Mouse (Mus musculus): ENCODE measurements around the gene Ffar4.

DNA sequence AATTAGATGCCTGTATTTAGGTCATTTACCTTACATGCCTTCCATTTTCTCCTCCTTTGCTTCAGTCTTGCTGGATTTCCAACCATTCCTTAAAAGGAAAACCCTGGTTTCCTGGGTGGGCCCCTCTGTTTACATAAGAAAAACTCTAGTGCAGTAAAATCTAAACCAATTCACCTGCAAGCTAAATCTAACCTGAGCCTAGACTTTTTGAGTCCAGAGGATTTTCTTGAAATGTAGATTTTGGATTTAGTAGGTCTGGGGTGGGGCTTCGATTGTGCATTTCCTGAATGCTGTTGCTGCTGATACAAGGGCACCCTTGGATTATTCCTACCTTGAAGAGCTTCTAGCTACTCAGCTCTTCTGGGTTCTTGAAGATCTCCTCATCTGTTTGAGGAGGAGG lies 32.8 kb upstream of the Ffar4 start:
- TF ChIP-seq CTCF (IDR thresholded peaks at IDR 0.05; ENCODE audit: low read depth, low read length) = no peak
- TF ChIP-seq POLR2A (IDR thresholded peaks at IDR 0.05; ENCODE audit: borderline replicate concordance, low read depth, low read length) = no peak

All from bone marrow macrophage, adult 2 months (primary cell).